27 mouse cellular contexts compared by ENCODE assay signal in genomic region chr5:135070448-135070847, GRCm38 (mm10). TPM values are rescaled to one million over a fixed set of nuclear protein-coding genes. Genes with fewer than 3 reads are reported as not detected.
DNase-seq lines count a peak whose midpoint lies in the region; ATAC-seq and TF ChIP-seq lines count a peak whose summit lies in the region.
"Had no signal": no experiment of that assay in that cellular context is flagged by ENCODE, and none has a peak within 500 bp of the region (broad histone marks: within the 10 kb centered on the region; RNA-seq: fewer than 3 reads in every experiment).

No protein-coding gene starts in this region.

- ATAC-seq in liver, embryonic 12.5 days: peak; percentile 65; the same call in 1 of the 2 replicates
- no peak for ATAC-seq in liver, embryonic 11.5 days (replicated peaks; ENCODE audit: low FRiP score)
- peak; percentile 49; the same call in 1 of the 2 replicates for ATAC-seq in liver, embryonic 14.5 days (ENCODE audit: insufficient read depth)
- ATAC-seq in megakaryocyte progenitor cell, adult 5-6 weeks (replicated peaks; ENCODE audit: poor library complexity): peak; percentile 70
- ATAC-seq: forebrain, embryonic 15.5 days; Patski had no signal

- no peak overlapping the region for H3K4me3 ChIP-seq in liver, embryonic 12.5 days
- no peak overlapping the region for H3K4me3 ChIP-seq in liver, embryonic 11.5 days (ENCODE audit: low read depth, low read length)
- no peak overlapping the region for H3K4me3 ChIP-seq in liver, embryonic 14.5 days (ENCODE audit: insufficient read depth in 1 of 2, low read depth in 2 of 2, low read length in 2 of 2)
- H3K4me3 ChIP-seq in gastrocnemius, adult 2 months: no peak overlapping the region
- no peak overlapping the region for H3K4me3 ChIP-seq in left cerebral cortex, adult 2 months
- H3K4me3 ChIP-seq: forebrain, embryonic 12.5 days; forebrain, embryonic 15.5 days; heart, adult 2 months; heart, embryonic 10.5 days; heart, embryonic 13.5 days had no signal

- TF ChIP-seq EP300 in liver, embryonic 14.5 days (IDR thresholded peaks at IDR 0.05; ENCODE audit: low read depth): no peak

- no peak overlapping the region for H3K9ac ChIP-seq in liver, embryonic 12.5 days
- H3K9ac ChIP-seq in liver, embryonic 11.5 days (ENCODE audit: low read depth, low read length): no peak overlapping the region
- no peak overlapping the region for H3K9ac ChIP-seq in liver, embryonic 14.5 days (replicated peaks)
- H3K9ac ChIP-seq: forebrain, embryonic 12.5 days; forebrain, embryonic 15.5 days; heart, embryonic 13.5 days; hindbrain, embryonic 14.5 days had no signal

- DNase-seq in liver, embryonic 11.5 days (ENCODE audit: low spot score): no peak
- peak in 1 of 3 experiments; percentile 18 for DNase-seq in liver, embryonic 14.5 days (ENCODE audit: low read depth in 3 of 3, low spot score in 3 of 3)
- no peak for DNase-seq in kidney, adult 9 months
- DNase-seq in gastrocnemius, adult 2 months: no peak
- DNase-seq in left cerebral cortex, adult 2 months (ENCODE audit: extremely low spot score in 1 of 2, low spot score in 2 of 2): no peak
- DNase-seq: adrenal gland, postnatal 10 days; adrenal gland, postnatal 36 days; B cell, adult 2 months; cerebellum, adult 18-20 months; cerebellum, adult 9-10 months; cerebellum, postnatal 14 days; gastrocnemius, postnatal 10 days; gastrocnemius, postnatal 36 days; heart, adult 2 months; heart, postnatal 14 days; heart, postnatal 4 days had no signal

- no peak overlapping the region for H3K27ac ChIP-seq in liver, embryonic 12.5 days
- H3K27ac ChIP-seq in liver, embryonic 11.5 days (ENCODE audit: low read depth, low read length): no peak overlapping the region
- no peak overlapping the region for H3K27ac ChIP-seq in liver, embryonic 14.5 days
- H3K27ac ChIP-seq in gastrocnemius, adult 2 months: no peak overlapping the region
- H3K27ac ChIP-seq in left cerebral cortex, adult 2 months: no peak overlapping the region
- H3K27ac ChIP-seq: forebrain, embryonic 12.5 days; forebrain, embryonic 15.5 days; heart, adult 2 months; heart, embryonic 10.5 days; heart, embryonic 13.5 days; hindbrain, embryonic 14.5 days had no signal

- H3K4me1 ChIP-seq in liver, embryonic 12.5 days: peaks cover 35% of the 10 kb centered on the region
- peaks cover 12% of the 10 kb centered on the region for H3K4me1 ChIP-seq in liver, embryonic 11.5 days (replicated peaks; ENCODE audit: control insufficient read depth, insufficient read depth, low read length)
- H3K4me1 ChIP-seq in liver, embryonic 14.5 days (replicated peaks; ENCODE audit: control insufficient read depth in 2 of 2, insufficient read depth in 2 of 2, low read length in 1 of 2): peaks cover 7 to 14% of the 10 kb centered on the region in 2 experiments

- H3K27me3 ChIP-seq in liver, embryonic 12.5 days (replicated peaks): peaks cover 12% of the 10 kb centered on the region
- no peaks in the 10 kb centered on the region for H3K27me3 ChIP-seq in liver, embryonic 11.5 days (replicated peaks; ENCODE audit: control insufficient read depth, insufficient read depth, low read length)
- no peaks in the 10 kb centered on the region for H3K27me3 ChIP-seq in liver, embryonic 14.5 days (ENCODE audit: control insufficient read depth, insufficient read depth, low read length)
- H3K27me3 ChIP-seq: forebrain, embryonic 12.5 days; forebrain, embryonic 15.5 days; Patski had no signal

- WGBS in liver, embryonic 12.5 days (ENCODE audit: insufficient replicate concordance): 44% methylated on average over 3 of the region's 3 CpGs
- 77% methylated on average over 3 of the region's 3 CpGs for WGBS in liver, embryonic 11.5 days
- 38% methylated on average over 3 of the region's 3 CpGs for WGBS in liver, embryonic 14.5 days (ENCODE audit: insufficient replicate concordance)

- TF ChIP-seq CTCF in liver, embryonic 14.5 days (IDR thresholded peaks at IDR 0.05; ENCODE audit: low read depth): no peak
- no peak for TF ChIP-seq CTCF in gastrocnemius, adult 2 months (IDR thresholded peaks at IDR 0.05)
- no peak for TF ChIP-seq CTCF in left cerebral cortex, adult 2 months (IDR thresholded peaks at IDR 0.05)

- H3K9me3 ChIP-seq in liver, embryonic 12.5 days (replicated peaks): no peaks in the 10 kb centered on the region
- H3K9me3 ChIP-seq in liver, embryonic 11.5 days (ENCODE audit: control insufficient read depth, low read length): no peaks in the 10 kb centered on the region
- H3K9me3 ChIP-seq in liver, embryonic 14.5 days (ENCODE audit: control insufficient read depth, low read length): no peaks in the 10 kb centered on the region
- H3K9me3 ChIP-seq: forebrain, embryonic 15.5 days; G1E; heart, embryonic 10.5 days had no signal

- intact Hi-C loops in gastrocnemius, adult 2 months (cut with DNase I): no loop called here
- intact Hi-C loops in left cerebral cortex, adult 2 months (cut with DNase I): no loop called here

- H3K4me2 ChIP-seq in liver, embryonic 12.5 days: no peak overlapping the region
- H3K4me2 ChIP-seq in liver, embryonic 11.5 days: no peak overlapping the region
- no peak overlapping the region for H3K4me2 ChIP-seq in liver, embryonic 14.5 days (ENCODE audit: low read depth)
- H3K4me2 ChIP-seq: forebrain, embryonic 12.5 days; forebrain, embryonic 15.5 days; heart, embryonic 13.5 days; hindbrain, embryonic 14.5 days had no signal

- peaks cover 24% of the 10 kb centered on the region for H3K36me3 ChIP-seq in liver, embryonic 12.5 days
- peaks cover 6% of the 10 kb centered on the region; the same call in 1 of the 2 replicates for H3K36me3 ChIP-seq in liver, embryonic 11.5 days (ENCODE audit: control insufficient read depth, insufficient read depth, low read length)
- no peaks in the 10 kb centered on the region for H3K36me3 ChIP-seq in liver, embryonic 14.5 days (replicated peaks; ENCODE audit: control insufficient read depth, insufficient read depth, low read depth)

RNA-seq across cellular contexts. Expression of gene Bud23, which starts 5.7 kb away (rescaled TPM):
- polyA plus RNA-seq in liver, embryonic 12.5 days (2016; fragmentation: Nextera tagmentation; extraction: Ambion mirVana): 97.8 and 104 TPM in 2 replicates
- polyA plus RNA-seq in liver, embryonic 11.5 days (2014; fragmentation: Nextera tagmentation; extraction: Ambion mirVana): 157 and 158 TPM in 2 replicates
- 36.7 and 43.3 TPM in 2 replicates for polyA plus RNA-seq in liver, embryonic 14.5 days (2012; rRNA removed)
- 46.0 and 50.1 TPM in 2 replicates for polyA plus RNA-seq in liver, embryonic 14.5 days (2014; fragmentation: Nextera tagmentation; extraction: Ambion mirVana)
- total RNA-seq in megakaryocyte progenitor cell, adult 5-6 weeks (2015): 60.7 and 61.7 TPM in 2 replicates
- 55.7 and 78.6 TPM in 2 replicates for total RNA-seq in megakaryocyte progenitor cell, adult 5-6 weeks (2017)
- total RNA-seq in gastrocnemius, adult 2 months (2021): 10 to 100 TPM; 25.8 to 26.2 TPM
- total RNA-seq in left cerebral cortex, adult 2 months (2021): 10 to 100 TPM; 53.4 to 57.3 TPM

RNA-seq across cellular contexts. Expression of gene Dnajc30, which starts 6.4 kb away (rescaled TPM):
- 15.9 and 19.1 TPM in 2 replicates for polyA plus RNA-seq in liver, embryonic 12.5 days (2016; fragmentation: Nextera tagmentation; extraction: Ambion mirVana)
- polyA plus RNA-seq in liver, embryonic 11.5 days (2014; fragmentation: Nextera tagmentation; extraction: Ambion mirVana): 25.1 and 27.2 TPM in 2 replicates
- polyA plus RNA-seq in liver, embryonic 14.5 days (2012; rRNA removed): 9.5 and 12.1 TPM in 2 replicates
- 13.3 and 14.2 TPM in 2 replicates for polyA plus RNA-seq in liver, embryonic 14.5 days (2014; fragmentation: Nextera tagmentation; extraction: Ambion mirVana)
- total RNA-seq in megakaryocyte progenitor cell, adult 5-6 weeks (2015): 18.0 and 18.6 TPM in 2 replicates
- 7.4 and 8.9 TPM in 2 replicates for total RNA-seq in megakaryocyte progenitor cell, adult 5-6 weeks (2017)
- 10 to 100 TPM; 25.0 to 30.2 TPM for total RNA-seq in gastrocnemius, adult 2 months (2021)
- total RNA-seq in left cerebral cortex, adult 2 months (2021): 10 to 100 TPM; 38.6 to 41.7 TPM

RNA-seq across cellular contexts. Expression of gene Vps37d, which starts 7.6 kb away (rescaled TPM):
- 1.2 and 1.3 TPM in 2 replicates for polyA plus RNA-seq in liver, embryonic 12.5 days (2016; fragmentation: Nextera tagmentation; extraction: Ambion mirVana)
- polyA plus RNA-seq in liver, embryonic 11.5 days (2014; fragmentation: Nextera tagmentation; extraction: Ambion mirVana): 2.6 and 3.0 TPM in 2 replicates
- polyA plus RNA-seq in liver, embryonic 14.5 days (2012; rRNA removed): 0.29 and 0.30 TPM in 2 replicates
- 0.06 and 0.10 TPM in 2 replicates for polyA plus RNA-seq in liver, embryonic 14.5 days (2014; fragmentation: Nextera tagmentation; extraction: Ambion mirVana)
- total RNA-seq in megakaryocyte progenitor cell, adult 5-6 weeks (2015): not detected in 2 replicates
- total RNA-seq in megakaryocyte progenitor cell, adult 5-6 weeks (2017): not detected in 2 replicates
- under 1 TPM; 0.33 TPM for total RNA-seq in gastrocnemius, adult 2 months (2021)
- 10 to 100 TPM; 26.8 to 30.8 TPM for total RNA-seq in left cerebral cortex, adult 2 months (2021)
- total RNA-seq: G1E; granulocyte monocyte progenitor cell, adult 5-6 weeks had no signal

RNA-seq across cellular contexts. Expression of gene Mlxipl, which starts 19.2 kb away (rescaled TPM):
- polyA plus RNA-seq in liver, embryonic 12.5 days (2016; fragmentation: Nextera tagmentation; extraction: Ambion mirVana): 11.6 and 12.2 TPM in 2 replicates
- polyA plus RNA-seq in liver, embryonic 11.5 days (2014; fragmentation: Nextera tagmentation; extraction: Ambion mirVana): 18.5 and 18.7 TPM in 2 replicates
- polyA plus RNA-seq in liver, embryonic 14.5 days (2012; rRNA removed): 14.7 and 18.5 TPM in 2 replicates
- 6.6 and 8.4 TPM in 2 replicates for polyA plus RNA-seq in liver, embryonic 14.5 days (2014; fragmentation: Nextera tagmentation; extraction: Ambion mirVana)
- 0.07 and 0.27 TPM in 2 replicates for total RNA-seq in megakaryocyte progenitor cell, adult 5-6 weeks (2015)
- total RNA-seq in megakaryocyte progenitor cell, adult 5-6 weeks (2017): not detected in 2 replicates
- 100 to 1,000 TPM in 1 of 2 experiments, 10 to 100 TPM in 1; 64.8 to 100 TPM for total RNA-seq in gastrocnemius, adult 2 months (2021)
- total RNA-seq in left cerebral cortex, adult 2 months (2021): 1 to 10 TPM; 3.7 to 3.8 TPM
- total RNA-seq: CH12.LX had no signal
- polyA plus RNA-seq: G1E had no signal

RNA-seq across cellular contexts. Expression of gene Stx1a, which starts 47.2 kb away (rescaled TPM):
- 2.7 and 2.8 TPM in 2 replicates for polyA plus RNA-seq in liver, embryonic 12.5 days (2016; fragmentation: Nextera tagmentation; extraction: Ambion mirVana)
- polyA plus RNA-seq in liver, embryonic 11.5 days (2014; fragmentation: Nextera tagmentation; extraction: Ambion mirVana): 6.2 and 6.4 TPM in 2 replicates
- polyA plus RNA-seq in liver, embryonic 14.5 days (2012; rRNA removed): 2.0 and 2.3 TPM in 2 replicates
- polyA plus RNA-seq in liver, embryonic 14.5 days (2014; fragmentation: Nextera tagmentation; extraction: Ambion mirVana): 0.72 and 0.73 TPM in 2 replicates
- 0.39 and 1.2 TPM in 2 replicates for total RNA-seq in megakaryocyte progenitor cell, adult 5-6 weeks (2015)
- 0.04 and 0.44 TPM in 2 replicates for total RNA-seq in megakaryocyte progenitor cell, adult 5-6 weeks (2017)
- 1 to 10 TPM in 1 of 2 experiments, under 1 TPM in 1; 0.64 to 1.3 TPM for total RNA-seq in gastrocnemius, adult 2 months (2021)
- 100 to 1,000 TPM; 340 to 346 TPM for total RNA-seq in left cerebral cortex, adult 2 months (2021)

Comparison
In these comparisons a context has a peak if more than half of its experiments do, and no peak if none do; other contexts are left out.
1. RNA of gene Vps37d, which starts 7.6 kb away (total RNA-seq): 26.8 to 30.8 TPM in left cerebral cortex, adult 2 months; 0.33 TPM in gastrocnemius, adult 2 months and not detected in megakaryocyte progenitor cell, adult 5-6 weeks; every median in the first group is over 10 times any median in the second.